Mouse (Mus musculus) stomach, postnatal 0 days (tissue): ENCODE results near the gene Itprip.

ENCODE experiments used
- CTCF ChIP-seq: IDR thresholded peaks from 2 replicates; pipeline ENCODE4 v1.5.1; 2016; ENCODE audit warnings: antibody characterized with exemption, low read depth, mild to moderate bottlenecking, moderate library complexity
- EP300 ChIP-seq: optimal IDR thresholded peaks from 2 replicates; pipeline ENCODE3; 2016; ENCODE audit warnings: antibody characterized with exemption

DNA sequence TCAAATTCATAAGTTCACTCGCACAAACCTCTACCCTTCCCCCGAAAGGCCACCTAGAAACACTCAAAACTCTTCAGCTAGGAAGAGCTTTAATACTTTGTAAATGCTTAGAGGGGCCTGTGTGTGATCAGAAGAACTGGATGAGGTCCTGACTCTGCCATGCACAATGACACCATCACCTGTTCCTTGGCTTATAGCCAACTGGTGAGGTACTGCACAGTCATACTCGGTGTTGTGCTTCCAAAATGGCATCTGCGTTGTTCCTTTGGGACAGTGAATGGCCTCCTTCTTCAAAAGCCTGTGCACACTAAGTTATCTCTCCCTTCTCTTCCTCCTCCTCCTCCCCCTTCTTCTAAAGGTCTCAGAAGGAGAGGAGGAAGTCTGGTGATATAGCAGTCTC, 8.3 kb downstream of the Itprip start:
- TF ChIP-seq CTCF (no peak), EP300 (no peak)
